Mouse (Mus musculus): ENCODE measurements around the gene Proser1.

Proser1 gene

DNA sequence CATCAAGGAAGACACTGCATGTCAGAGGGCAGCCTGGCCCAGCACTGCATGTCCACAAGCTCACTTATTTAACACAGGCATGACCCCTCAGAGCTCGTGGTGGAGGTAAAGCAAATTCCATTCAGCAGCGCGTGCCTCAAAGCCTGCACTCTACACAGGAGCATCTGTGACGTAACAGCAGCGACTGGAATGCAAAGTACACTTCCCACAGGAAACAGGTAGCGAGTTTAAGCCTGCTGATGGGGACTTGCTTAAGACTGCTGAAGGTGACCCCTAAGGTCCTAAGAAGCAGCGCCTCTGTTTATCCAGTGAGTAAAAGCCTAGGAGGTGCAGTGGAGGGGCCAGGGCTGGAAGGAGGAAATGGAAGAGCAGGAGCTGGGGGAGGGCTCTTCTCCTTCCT is 8.5 kb upstream of the Proser1 start:
- Histone ChIP-seq H3K27me3 (ENCODE audit: insufficient read depth, low read length) (no peaks in the 10 kb centered on the region), H3K9me3 (ENCODE audit: low read length) (no peaks in the 10 kb centered on the region)
- TF ChIP-seq POU5F1 (IDR thresholded peaks at IDR 0.05; ENCODE audit: borderline replicate concordance, low read length) = no peak
- no peak for TF ChIP-seq NANOG (IDR thresholded peaks at IDR 0.05; ENCODE audit: borderline replicate concordance, low read length)
- TF ChIP-seq CTCF (conservative IDR thresholded peaks at IDR 0.05; ENCODE audit: low read length) = no peak

DNA sequence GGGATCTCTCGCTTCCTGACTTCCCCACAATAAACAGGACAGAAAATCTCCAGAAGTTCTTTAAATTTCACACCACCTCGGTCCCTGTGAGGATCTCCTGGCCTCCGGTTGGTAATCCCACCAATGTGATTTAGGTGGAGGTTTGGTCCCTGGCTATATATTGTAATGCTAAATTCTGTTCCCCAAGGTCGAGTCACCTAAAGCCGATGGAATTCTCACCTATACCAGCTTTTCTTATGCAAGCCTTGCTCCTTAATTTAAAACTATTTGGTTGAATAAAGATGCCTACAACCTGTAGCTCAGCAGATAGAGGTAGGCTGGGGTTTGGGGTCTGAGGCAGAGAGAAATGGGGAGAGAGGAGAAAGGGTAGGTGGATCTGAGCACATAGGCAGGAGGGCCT is 5.7 kb upstream of the Proser1 start:
- H3K4me3 ChIP-seq (replicated peaks; ENCODE audit: low read length) = peak overlapping the region; percentile 49
- H3K4me1 ChIP-seq (replicated peaks; ENCODE audit: low read depth, low read length) = peaks cover 91% of the 10 kb centered on the region
- peaks cover 81% of the 10 kb centered on the region for H3K36me3 ChIP-seq (ENCODE audit: insufficient read depth, low read length)
- no peaks in the 10 kb centered on the region for H3K9me3 ChIP-seq (ENCODE audit: low read length)
- H3K27me3 ChIP-seq (ENCODE audit: insufficient read depth, low read length) = no peaks in the 10 kb centered on the region
- TF ChIP-seq POU5F1 (IDR thresholded peaks at IDR 0.05; ENCODE audit: borderline replicate concordance, low read length) (peak; percentile 63; the same call in 1 of the 2 replicates), CTCF (conservative IDR thresholded peaks at IDR 0.05; ENCODE audit: low read length) (no peak), NANOG (IDR thresholded peaks at IDR 0.05; ENCODE audit: borderline replicate concordance, low read length) (no peak)

More for the DNA sequence above, 8.5 kb upstream of the Proser1 start:
- H3K4me1 ChIP-seq (replicated peaks; ENCODE audit: low read depth, low read length) = peaks cover 100% of the 10 kb centered on the region
- peaks cover 91% of the 10 kb centered on the region for H3K36me3 ChIP-seq (ENCODE audit: insufficient read depth, low read length)
- 0 out of 2 replicates have a peak overlapping the region, but pooled peaks have one; percentile 32 for H3K4me3 ChIP-seq (replicated peaks; ENCODE audit: low read length)

DNA sequence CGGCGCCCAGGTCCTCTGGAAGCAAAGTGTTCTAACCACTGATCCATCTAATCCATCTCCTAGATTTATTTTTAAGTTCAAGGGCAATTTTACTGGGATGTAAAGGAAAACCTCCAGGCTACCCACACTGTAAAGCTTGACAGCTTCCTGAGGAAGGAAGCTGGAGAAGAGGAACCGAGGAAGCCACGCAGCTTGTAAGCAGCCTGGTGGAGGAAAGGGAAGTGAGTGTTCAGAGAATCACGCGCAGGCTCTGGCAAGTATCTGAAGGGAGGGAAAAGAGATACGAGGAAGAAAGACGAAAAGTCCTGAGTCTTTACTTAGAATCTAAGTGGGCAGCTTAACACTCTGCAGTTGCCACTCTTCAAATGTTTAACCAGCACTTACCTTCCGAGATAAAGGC is 3.4 kb upstream of the Proser1 start:
- TF ChIP-seq NANOG (IDR thresholded peaks at IDR 0.05; ENCODE audit: borderline replicate concordance, low read length) (no peak), CTCF (conservative IDR thresholded peaks at IDR 0.05; ENCODE audit: low read length) (no peak), POU5F1 (IDR thresholded peaks at IDR 0.05; ENCODE audit: borderline replicate concordance, low read length) (no peak)

DNA sequence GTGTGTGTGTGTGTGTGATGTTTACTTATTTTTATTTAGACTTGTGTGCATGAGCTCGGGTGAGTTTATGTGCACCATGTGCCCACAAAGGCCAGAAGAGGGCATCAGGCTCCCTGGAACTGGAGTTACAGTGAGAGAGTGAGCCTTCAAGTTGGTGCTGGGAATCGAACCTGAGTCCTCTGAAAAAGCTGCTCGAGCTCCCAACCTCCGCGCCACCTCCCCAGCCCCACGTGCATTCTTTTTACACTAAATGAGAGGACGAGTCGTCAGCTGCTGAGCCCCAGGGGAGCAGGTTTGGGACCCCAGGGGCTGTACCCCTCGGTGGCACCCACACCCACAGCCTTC is 793 bp upstream of the Proser1 start:
- Histone ChIP-seq H3K27me3 (ENCODE audit: insufficient read depth, low read length) (no peaks in the 10 kb centered on the region), H3K36me3 (ENCODE audit: insufficient read depth, low read length) (peaks cover 47% of the 10 kb centered on the region), H3K4me1 (replicated peaks; ENCODE audit: low read depth, low read length) (peaks cover 70% of the 10 kb centered on the region), H3K9me3 (ENCODE audit: low read length) (no peaks in the 10 kb centered on the region), H3K4me3 (replicated peaks; ENCODE audit: low read length) (peak overlapping the region; percentile 96)
- TF ChIP-seq POU5F1 (IDR thresholded peaks at IDR 0.05; ENCODE audit: borderline replicate concordance, low read length) (no peak), NANOG (IDR thresholded peaks at IDR 0.05; ENCODE audit: borderline replicate concordance, low read length) (no peak), CTCF (conservative IDR thresholded peaks at IDR 0.05; ENCODE audit: low read length) (no peak)

More for the DNA sequence above, 3.4 kb upstream of the Proser1 start:
- no peaks in the 10 kb centered on the region for H3K27me3 ChIP-seq (ENCODE audit: insufficient read depth, low read length)
- H3K9me3 ChIP-seq (ENCODE audit: low read length) = no peaks in the 10 kb centered on the region
- peaks cover 57% of the 10 kb centered on the region for H3K36me3 ChIP-seq (ENCODE audit: insufficient read depth, low read length)
- no peak overlapping the region for H3K4me3 ChIP-seq (replicated peaks; ENCODE audit: low read length)
- peaks cover 71% of the 10 kb centered on the region for H3K4me1 ChIP-seq (replicated peaks; ENCODE audit: low read depth, low read length)

DNA sequence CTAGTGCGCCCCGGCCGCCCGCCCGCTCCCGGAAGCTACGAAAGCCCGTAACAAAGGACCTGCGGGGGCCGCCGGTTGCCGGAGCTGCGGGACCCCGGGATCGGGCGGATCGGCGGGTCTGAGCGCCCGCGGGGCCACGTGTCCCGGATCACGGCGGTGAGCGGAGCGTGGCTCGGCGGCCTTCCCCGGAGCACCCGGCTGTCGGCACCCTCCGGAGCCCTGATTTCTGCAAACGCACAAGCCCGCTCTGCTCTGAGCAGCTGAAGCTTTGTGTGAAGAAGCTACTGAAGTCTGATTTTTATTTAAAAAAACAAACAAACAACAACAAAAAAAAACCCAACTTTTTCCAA is 274 bp downstream of the Proser1 start:
- Histone ChIP-seq H3K36me3 (ENCODE audit: insufficient read depth, low read length) (peaks cover 46% of the 10 kb centered on the region), H3K4me1 (replicated peaks; ENCODE audit: low read depth, low read length) (peaks cover 70% of the 10 kb centered on the region), H3K27me3 (ENCODE audit: insufficient read depth, low read length) (no peaks in the 10 kb centered on the region), H3K9me3 (ENCODE audit: low read length) (no peaks in the 10 kb centered on the region), H3K4me3 (replicated peaks; ENCODE audit: low read length) (peak overlapping the region; percentile 96)
- TF ChIP-seq CTCF (conservative IDR thresholded peaks at IDR 0.05; ENCODE audit: low read length) (no peak), POU5F1 (IDR thresholded peaks at IDR 0.05; ENCODE audit: borderline replicate concordance, low read length) (no peak), NANOG (IDR thresholded peaks at IDR 0.05; ENCODE audit: borderline replicate concordance, low read length) (no peak)

DNA sequence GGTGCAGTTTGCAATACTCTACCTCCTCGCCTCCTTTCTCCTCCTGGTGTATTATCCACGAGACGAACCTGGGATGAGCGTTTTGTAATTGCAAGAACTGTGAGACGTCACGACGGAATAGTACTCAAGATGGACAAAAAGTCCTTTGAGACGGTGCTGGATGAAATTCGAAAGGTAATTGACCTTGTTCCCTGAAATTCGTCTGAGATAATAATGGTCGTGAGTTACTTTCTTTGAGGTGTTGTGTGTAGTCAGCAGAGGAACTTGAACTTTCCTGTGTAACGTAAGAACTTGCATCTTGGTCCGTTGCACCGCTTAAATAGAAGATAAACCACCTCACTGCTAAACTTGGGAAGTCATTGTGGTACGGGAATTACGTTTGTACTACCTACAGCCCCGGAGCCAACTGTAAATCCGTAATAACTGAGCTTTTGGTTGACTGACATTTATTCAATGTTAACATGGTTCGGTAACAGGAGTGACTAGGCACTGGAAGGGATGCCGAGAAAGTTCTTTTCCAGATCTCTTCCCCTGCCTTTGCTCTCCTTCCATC is 756 bp downstream of the Proser1 start:
- no peaks in the 10 kb centered on the region for H3K9me3 ChIP-seq (ENCODE audit: low read length)
- peak overlapping the region; percentile 96 for H3K4me3 ChIP-seq (replicated peaks; ENCODE audit: low read length)
- H3K4me1 ChIP-seq (replicated peaks; ENCODE audit: low read depth, low read length) = peaks cover 70% of the 10 kb centered on the region
- no peaks in the 10 kb centered on the region for H3K27me3 ChIP-seq (ENCODE audit: insufficient read depth, low read length)
- peaks cover 48% of the 10 kb centered on the region for H3K36me3 ChIP-seq (ENCODE audit: insufficient read depth, low read length)
- TF ChIP-seq NANOG (IDR thresholded peaks at IDR 0.05; ENCODE audit: borderline replicate concordance, low read length) (no peak), CTCF (conservative IDR thresholded peaks at IDR 0.05; ENCODE audit: low read length) (no peak), POU5F1 (IDR thresholded peaks at IDR 0.05; ENCODE audit: borderline replicate concordance, low read length) (no peak)

DNA sequence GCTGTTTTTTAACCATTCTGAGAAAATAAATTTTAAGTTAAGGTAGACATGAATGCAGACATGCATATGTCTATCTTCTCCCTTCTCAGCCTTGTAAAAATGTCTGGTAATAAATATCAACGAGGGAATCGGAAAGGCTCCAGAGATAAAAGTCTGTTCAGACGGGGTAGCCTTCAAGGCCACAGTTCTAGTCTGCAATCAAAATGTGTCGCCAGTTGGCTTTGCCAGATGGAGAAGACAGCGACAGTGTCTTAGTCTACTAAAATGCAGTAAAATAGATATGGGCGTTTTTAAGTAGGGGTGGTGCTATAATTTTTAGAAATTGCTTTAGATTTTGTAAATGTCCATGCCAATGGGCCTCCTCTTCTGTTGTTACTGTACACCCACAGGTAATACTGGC is 1.9 kb downstream of the Proser1 start:
- Histone ChIP-seq H3K4me1 (replicated peaks; ENCODE audit: low read depth, low read length) (peaks cover 70% of the 10 kb centered on the region), H3K4me3 (replicated peaks; ENCODE audit: low read length) (peak overlapping the region; percentile 96), H3K36me3 (ENCODE audit: insufficient read depth, low read length) (peaks cover 48% of the 10 kb centered on the region), H3K9me3 (ENCODE audit: low read length) (no peaks in the 10 kb centered on the region), H3K27me3 (ENCODE audit: insufficient read depth, low read length) (no peaks in the 10 kb centered on the region)
- TF ChIP-seq POU5F1 (IDR thresholded peaks at IDR 0.05; ENCODE audit: borderline replicate concordance, low read length) (no peak), CTCF (conservative IDR thresholded peaks at IDR 0.05; ENCODE audit: low read length) (no peak), NANOG (IDR thresholded peaks at IDR 0.05; ENCODE audit: borderline replicate concordance, low read length) (no peak)

DNA sequence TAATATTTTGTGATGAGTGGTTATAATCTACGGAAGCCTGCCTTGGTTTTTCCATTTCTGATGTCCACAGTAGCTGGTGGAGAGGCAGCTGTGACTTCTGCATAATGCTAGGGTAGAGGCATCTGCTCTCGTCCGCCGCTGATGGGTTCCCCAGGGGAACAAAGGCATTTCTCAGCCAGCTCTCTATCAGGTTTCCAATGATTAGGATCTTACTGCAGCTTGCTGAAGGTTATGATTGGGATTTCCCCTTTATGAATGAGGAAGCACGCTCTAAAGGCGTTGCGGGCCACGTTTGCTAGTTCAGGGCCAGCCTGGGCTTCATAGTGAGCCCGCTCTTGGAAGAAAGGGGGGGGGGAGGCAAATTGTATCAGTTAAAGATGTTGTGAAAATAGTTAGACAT is 3.0 kb downstream of the Proser1 start:
- H3K9me3 ChIP-seq (ENCODE audit: low read length) = no peaks in the 10 kb centered on the region
- H3K27me3 ChIP-seq (ENCODE audit: insufficient read depth, low read length) = no peaks in the 10 kb centered on the region
- TF ChIP-seq CTCF (conservative IDR thresholded peaks at IDR 0.05; ENCODE audit: low read length) = no peak
- peaks cover 72% of the 10 kb centered on the region for H3K4me1 ChIP-seq (replicated peaks; ENCODE audit: low read depth, low read length)
- H3K4me3 ChIP-seq (replicated peaks; ENCODE audit: low read length) = peak overlapping the region; percentile 96
- peaks cover 48% of the 10 kb centered on the region for H3K36me3 ChIP-seq (ENCODE audit: insufficient read depth, low read length)

DNA sequence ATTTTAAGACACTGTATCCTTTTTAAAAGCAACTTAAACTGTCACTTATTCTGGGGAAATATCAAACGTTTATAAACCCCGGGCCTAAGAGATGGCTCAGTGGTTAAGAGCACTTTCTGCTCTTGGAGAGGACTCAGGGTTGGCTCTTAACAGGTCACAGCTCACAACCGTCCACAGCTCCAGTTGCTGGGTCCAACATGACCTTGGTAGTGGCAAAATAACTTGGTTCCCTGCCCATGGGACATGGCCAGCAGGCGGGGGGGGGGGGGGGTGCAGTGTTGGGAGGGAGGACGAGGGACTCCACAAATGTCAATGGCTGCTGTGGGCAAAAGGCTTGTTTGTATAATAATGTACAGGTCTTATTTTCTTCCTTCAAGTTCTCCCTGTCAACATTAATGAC is 3.9 kb downstream of the Proser1 start:
- Histone ChIP-seq H3K27me3 (ENCODE audit: insufficient read depth, low read length) (no peaks in the 10 kb centered on the region), H3K36me3 (ENCODE audit: insufficient read depth, low read length) (peaks cover 54% of the 10 kb centered on the region), H3K9me3 (ENCODE audit: low read length) (no peaks in the 10 kb centered on the region), H3K4me3 (replicated peaks; ENCODE audit: low read length) (no peak overlapping the region), H3K4me1 (replicated peaks; ENCODE audit: low read depth, low read length) (peaks cover 68% of the 10 kb centered on the region)
- TF ChIP-seq CTCF (conservative IDR thresholded peaks at IDR 0.05; ENCODE audit: low read length) (no peak), NANOG (IDR thresholded peaks at IDR 0.05; ENCODE audit: borderline replicate concordance, low read length) (no peak), POU5F1 (IDR thresholded peaks at IDR 0.05; ENCODE audit: borderline replicate concordance, low read length) (no peak)

Measured in E14TG2a.4 (cell line).